In the genomic region with DNA sequence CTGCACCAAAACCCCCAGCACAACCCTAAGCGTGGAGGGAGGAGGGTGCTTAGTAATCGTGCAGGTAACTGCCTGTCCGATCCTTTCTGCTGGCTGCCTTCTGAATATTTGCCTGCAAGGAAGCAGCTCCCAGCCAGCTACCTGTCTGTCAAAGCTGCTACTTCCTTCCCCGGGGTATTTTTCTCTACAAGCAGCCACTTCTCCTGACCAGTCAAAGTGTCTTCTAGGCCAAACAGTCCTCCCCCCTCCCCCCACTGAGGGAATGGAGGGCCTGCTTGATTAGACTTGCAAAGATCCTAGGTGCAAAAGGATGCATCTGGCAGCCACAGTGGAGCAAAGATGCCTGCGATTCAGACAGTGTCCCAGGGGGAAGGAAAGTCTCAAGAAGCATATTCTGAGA, we compare ENCODE assay signal across 10 mouse cellular contexts. TPM values are rescaled to one million over a fixed set of nuclear protein-coding genes. Genes with fewer than 3 reads are reported as not detected.
DNase-seq lines count a peak whose midpoint lies in the region; ATAC-seq and TF ChIP-seq lines count a peak whose summit lies in the region.
"Had no signal": no experiment of that assay in that cellular context is flagged by ENCODE, and none has a peak within 500 bp of the region (broad histone marks: within the 10 kb centered on the region; RNA-seq: fewer than 3 reads in every experiment).

No protein-coding gene starts in this region.

- peaks cover 67% of the 10 kb centered on the region for H3K4me1 ChIP-seq in kidney, embryonic 16.5 days (ENCODE audit: insufficient read depth, low read length)
- peaks cover 62% of the 10 kb centered on the region for H3K4me1 ChIP-seq in kidney, embryonic 14.5 days (ENCODE audit: control insufficient read depth, insufficient read depth, low read length)
- H3K4me1 ChIP-seq in embryonic facial prominence, embryonic 14.5 days (ENCODE audit: control insufficient read depth, insufficient read depth, low read length), result peaks cover 78% of the 10 kb centered on the region
- H3K4me1 ChIP-seq in hindbrain, embryonic 13.5 days (replicated peaks), result peaks cover 69% of the 10 kb centered on the region
- peaks cover 16% of the 10 kb centered on the region for H3K4me1 ChIP-seq in midbrain, postnatal 0 days (ENCODE audit: insufficient read depth, low read length)

- H3K4me2 ChIP-seq in kidney, embryonic 16.5 days (replicated peaks; ENCODE audit: low read depth, low read length), result no peak overlapping the region
- H3K4me2 ChIP-seq in kidney, embryonic 14.5 days (replicated peaks; ENCODE audit: low read depth, low read length), result no peak overlapping the region
- H3K4me2 ChIP-seq in embryonic facial prominence, embryonic 14.5 days (ENCODE audit: low read depth, low read length), result peak overlapping the region; percentile 4
- H3K4me2 ChIP-seq in hindbrain, embryonic 13.5 days, result peak overlapping the region; percentile 29; the same call in 1 of the 2 replicates
- H3K4me2 ChIP-seq in midbrain, postnatal 0 days (ENCODE audit: low read depth, low read length, poor library complexity, severe bottlenecking), result 0 out of 2 replicates have a peak overlapping the region, but pooled peaks have one; percentile 15

- no peaks in the 10 kb centered on the region; the same call in 1 of the 2 replicates for H3K36me3 ChIP-seq in kidney, embryonic 16.5 days (ENCODE audit: insufficient read depth, low read length)
- H3K36me3 ChIP-seq in kidney, embryonic 14.5 days (ENCODE audit: control insufficient read depth, insufficient read depth, low read length), result no peaks in the 10 kb centered on the region; the same call in 1 of the 2 replicates
- peaks cover 26% of the 10 kb centered on the region for H3K36me3 ChIP-seq in embryonic facial prominence, embryonic 14.5 days (ENCODE audit: control insufficient read depth, insufficient read depth, low read length)
- no peaks in the 10 kb centered on the region for H3K36me3 ChIP-seq in hindbrain, embryonic 13.5 days
- H3K36me3 ChIP-seq in midbrain, postnatal 0 days (ENCODE audit: insufficient read depth, low read length), result no peaks in the 10 kb centered on the region

- H3K27me3 ChIP-seq in kidney, embryonic 16.5 days (ENCODE audit: insufficient read depth, low read length), result no peaks in the 10 kb centered on the region
- H3K27me3 ChIP-seq in kidney, embryonic 14.5 days (ENCODE audit: control insufficient read depth, insufficient read depth, low read length), result no peaks in the 10 kb centered on the region
- no peaks in the 10 kb centered on the region for H3K27me3 ChIP-seq in embryonic facial prominence, embryonic 14.5 days (replicated peaks; ENCODE audit: control insufficient read depth, insufficient read depth, low read length)
- H3K27me3 ChIP-seq in hindbrain, embryonic 13.5 days, result no peaks in the 10 kb centered on the region
- H3K27me3 ChIP-seq in midbrain, postnatal 0 days (ENCODE audit: insufficient read depth, low read length), result no peaks in the 10 kb centered on the region

- peak overlapping the region; percentile 36; the same call in 1 of the 2 replicates for H3K9ac ChIP-seq in kidney, embryonic 16.5 days (replicated peaks; ENCODE audit: low read length)
- H3K9ac ChIP-seq in kidney, embryonic 14.5 days (ENCODE audit: low read depth, low read length), result no peak overlapping the region
- 0 out of 2 replicates have a peak overlapping the region, but pooled peaks have one; percentile 10 for H3K9ac ChIP-seq in embryonic facial prominence, embryonic 14.5 days (ENCODE audit: low read depth, low read length)
- H3K9ac ChIP-seq in hindbrain, embryonic 13.5 days, result peak overlapping the region; percentile 55
- no peak overlapping the region for H3K9ac ChIP-seq in midbrain, postnatal 0 days (replicated peaks; ENCODE audit: low read length, poor library complexity, severe bottlenecking)

- TF ChIP-seq CTCF in midbrain, postnatal 0 days (IDR thresholded peaks at IDR 0.05), result no peak
- no peak for TF ChIP-seq CTCF in gastrocnemius, adult 2 months (IDR thresholded peaks at IDR 0.05)

- no peak for ATAC-seq in kidney, embryonic 16.5 days (ENCODE audit: low FRiP score, low TSS enrichment)
- no peak for ATAC-seq in kidney, embryonic 14.5 days (ENCODE audit: low FRiP score, low TSS enrichment)
- ATAC-seq in embryonic facial prominence, embryonic 14.5 days (ENCODE audit: low read depth), result peak; percentile 28
- ATAC-seq in hindbrain, embryonic 13.5 days (ENCODE audit: low FRiP score), result peak; percentile 2; the same call in 1 of the 2 replicates
- ATAC-seq in midbrain, postnatal 0 days (ENCODE audit: low FRiP score), result no peak

- intact Hi-C loops in gastrocnemius, adult 2 months (cut with DNase I), result no loop called here

- H3K9me3 ChIP-seq in kidney, embryonic 16.5 days (ENCODE audit: low read length), result no peaks in the 10 kb centered on the region
- H3K9me3 ChIP-seq in kidney, embryonic 14.5 days (ENCODE audit: control insufficient read depth, low read length), result no peaks in the 10 kb centered on the region
- no peaks in the 10 kb centered on the region for H3K9me3 ChIP-seq in embryonic facial prominence, embryonic 14.5 days (ENCODE audit: control insufficient read depth, low read length)
- no peaks in the 10 kb centered on the region for H3K9me3 ChIP-seq in hindbrain, embryonic 13.5 days
- H3K9me3 ChIP-seq in midbrain, postnatal 0 days (ENCODE audit: low read length), result no peaks in the 10 kb centered on the region

- peak; percentile 79 for DNase-seq in embryonic facial prominence, embryonic 14.5 days (ENCODE audit: low spot score)
- no peak for DNase-seq in midbrain, postnatal 0 days (ENCODE audit: low spot score)
- no peak for DNase-seq in gastrocnemius, adult 2 months
- DNase-seq in gastrocnemius, postnatal 10 days, result no peak
- DNase-seq: heart, postnatal 14 days; lung, postnatal 14 days had no signal

- WGBS in kidney, embryonic 16.5 days, result 24% methylated on average over 5 of the region's 5 CpGs
- 22% methylated on average over 5 of the region's 5 CpGs for WGBS in kidney, embryonic 14.5 days
- 13% methylated on average over 5 of the region's 5 CpGs for WGBS in embryonic facial prominence, embryonic 14.5 days
- WGBS in hindbrain, embryonic 13.5 days, result 20% methylated on average over 5 of the region's 5 CpGs
- 14% methylated on average over 5 of the region's 5 CpGs for WGBS in midbrain, postnatal 0 days

- no peak overlapping the region for H3K27ac ChIP-seq in kidney, embryonic 16.5 days (ENCODE audit: low read length)
- H3K27ac ChIP-seq in kidney, embryonic 14.5 days (ENCODE audit: low read depth, low read length), result no peak overlapping the region
- peak overlapping the region; percentile 16 for H3K27ac ChIP-seq in embryonic facial prominence, embryonic 14.5 days (replicated peaks; ENCODE audit: low read depth, low read length)
- peak overlapping the region; percentile 79 for H3K27ac ChIP-seq in hindbrain, embryonic 13.5 days
- peak overlapping the region; percentile 32; the same call in 1 of the 2 replicates for H3K27ac ChIP-seq in midbrain, postnatal 0 days (ENCODE audit: low read depth, low read length)
- H3K27ac ChIP-seq in gastrocnemius, adult 2 months, result no peak overlapping the region

- no peak overlapping the region for H3K4me3 ChIP-seq in kidney, embryonic 16.5 days (ENCODE audit: low read length)
- no peak overlapping the region for H3K4me3 ChIP-seq in kidney, embryonic 14.5 days (ENCODE audit: low read length)
- H3K4me3 ChIP-seq in embryonic facial prominence, embryonic 14.5 days (ENCODE audit: low read depth, low read length), result no peak overlapping the region
- no peak overlapping the region for H3K4me3 ChIP-seq in hindbrain, embryonic 13.5 days
- no peak overlapping the region for H3K4me3 ChIP-seq in midbrain, postnatal 0 days (ENCODE audit: low read depth, low read length)
- no peak overlapping the region for H3K4me3 ChIP-seq in gastrocnemius, adult 2 months

RNA-seq across cellular contexts. Expression of gene Boc, which starts 7.9 kb away (rescaled TPM):
- 23.2 and 24.0 TPM in 2 replicates for polyA plus RNA-seq in kidney, embryonic 16.5 days (2015; fragmentation: Nextera tagmentation; extraction: Ambion mirVana)
- 15.2 and 23.5 TPM in 2 replicates for polyA plus RNA-seq in kidney, embryonic 14.5 days (2014; fragmentation: Nextera tagmentation; extraction: Ambion mirVana)
- polyA plus RNA-seq in embryonic facial prominence, embryonic 14.5 days (2014; fragmentation: Nextera tagmentation; extraction: Ambion mirVana), result 34.8 and 43.6 TPM in 2 replicates
- polyA plus RNA-seq in hindbrain, embryonic 13.5 days (2015; fragmentation: Nextera tagmentation; extraction: Ambion mirVana), result 14.0 and 17.2 TPM in 2 replicates
- total RNA-seq in midbrain, postnatal 0 days (2014; rRNA removed), result 13.5 and 24.9 TPM in 2 replicates
- 2.7 and 3.9 TPM in 2 replicates for polyA plus RNA-seq in midbrain, postnatal 0 days (2015; fragmentation: Nextera tagmentation; extraction: Ambion mirVana)
- total RNA-seq in gastrocnemius, adult 2 months (2021), result 1 to 10 TPM; 2.6 to 5.0 TPM
- 10 to 100 TPM; 14.0 to 15.9 TPM for total RNA-seq in gastrocnemius, postnatal 10 days (2021)
- total RNA-seq: MEL had no signal

Comparison
In these comparisons a context has a peak if more than half of its experiments do, and no peak if none do; other contexts are left out.
1. H3K9ac ChIP-seq: peak in kidney, embryonic 16.5 days (single experiment), embryonic facial prominence, embryonic 14.5 days (single experiment) and hindbrain, embryonic 13.5 days (single experiment); none in kidney, embryonic 14.5 days (single experiment) and midbrain, postnatal 0 days (single experiment).
2. ATAC-seq: peak in embryonic facial prominence, embryonic 14.5 days (single experiment) and hindbrain, embryonic 13.5 days (single experiment); none in kidney, embryonic 16.5 days (single experiment), kidney, embryonic 14.5 days (single experiment) and midbrain, postnatal 0 days (single experiment).
3. H3K27ac ChIP-seq: peak in embryonic facial prominence, embryonic 14.5 days (single experiment), hindbrain, embryonic 13.5 days (single experiment) and midbrain, postnatal 0 days (single experiment); none in kidney, embryonic 16.5 days (single experiment), kidney, embryonic 14.5 days (single experiment) and gastrocnemius, adult 2 months (single experiment).
4. H3K4me2 ChIP-seq: peak in embryonic facial prominence, embryonic 14.5 days (single experiment), hindbrain, embryonic 13.5 days (single experiment) and midbrain, postnatal 0 days (single experiment); none in kidney, embryonic 16.5 days (single experiment) and kidney, embryonic 14.5 days (single experiment).